Mouse (Mus musculus) E14TG2a.4 (cell line): ENCODE measurements around the gene Sept11.
A peak's percentile ranks its signal among the peaks of the same experiment; 100 is the strongest.

ENCODE experiments used
- H3K27me3 ChIP-seq: 2 replicates; pipeline ENCODE4 v1.6.1; 2014; ENCODE audit warnings: low read length, control low read depth; ENCODE audit not compliant: insufficient read depth
- H3K36me3 ChIP-seq: 2 replicates; pipeline ENCODE4 v1.6.1; 2014; ENCODE audit warnings: low read length, control low read depth; ENCODE audit not compliant: insufficient read depth
- H3K4me1 ChIP-seq: replicated peaks from 2 replicates; pipeline ENCODE4 v1.6.1; 2014; ENCODE audit warnings: low read depth, low read length, control low read depth
- H3K4me3 ChIP-seq: replicated peaks from 2 replicates; pipeline ENCODE4 v1.5.1; 2014; ENCODE audit warnings: mild to moderate bottlenecking, low read length
- H3K9me3 ChIP-seq: 2 replicates; pipeline ENCODE4 v1.6.1; 2014; ENCODE audit warnings: low read length, control low read depth
- CTCF ChIP-seq: conservative IDR thresholded peaks from 2 replicates; pipeline ENCODE4 v1.5.1; 2014; ENCODE audit warnings: low read length
- NANOG ChIP-seq: IDR thresholded peaks from 2 replicates; pipeline ENCODE4 v1.6.1; 2014; ENCODE audit warnings: borderline replicate concordance, low read length, mixed read lengths
- POU5F1 ChIP-seq: IDR thresholded peaks from 2 replicates; pipeline ENCODE4 v1.6.1; 2014; ENCODE audit warnings: low read length, borderline replicate concordance

The Sept11 gene

DNA sequence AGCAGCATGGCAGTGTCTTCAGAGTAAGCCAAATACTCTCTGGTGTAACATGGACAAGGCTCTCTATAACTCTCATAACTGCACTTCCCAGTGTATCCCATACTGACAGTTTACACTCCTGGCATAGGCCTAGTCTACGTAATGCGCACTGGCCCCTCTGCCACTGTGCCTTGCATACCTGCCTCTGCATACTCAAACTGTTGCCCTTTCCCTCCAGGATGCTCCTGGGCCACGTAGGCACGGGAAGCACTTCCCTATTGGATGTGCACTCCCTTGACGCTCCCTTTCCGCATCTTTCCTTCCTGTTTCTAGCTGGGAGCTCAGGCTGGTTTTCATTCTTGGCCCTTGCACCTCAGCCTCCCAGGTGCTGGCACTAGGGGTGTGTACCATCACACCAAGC, 91.3 kb downstream of the Sept11 start:
- H3K9me3 ChIP-seq, result no peaks in the 10 kb centered on the region
- no peak overlapping the region for H3K4me3 ChIP-seq
- peaks cover 97% of the 10 kb centered on the region for H3K36me3 ChIP-seq
- H3K27me3 ChIP-seq, result no peaks in the 10 kb centered on the region
- TF ChIP-seq CTCF, result no peak
- no peak for TF ChIP-seq POU5F1
- H3K4me1 ChIP-seq, result no peaks in the 10 kb centered on the region

DNA sequence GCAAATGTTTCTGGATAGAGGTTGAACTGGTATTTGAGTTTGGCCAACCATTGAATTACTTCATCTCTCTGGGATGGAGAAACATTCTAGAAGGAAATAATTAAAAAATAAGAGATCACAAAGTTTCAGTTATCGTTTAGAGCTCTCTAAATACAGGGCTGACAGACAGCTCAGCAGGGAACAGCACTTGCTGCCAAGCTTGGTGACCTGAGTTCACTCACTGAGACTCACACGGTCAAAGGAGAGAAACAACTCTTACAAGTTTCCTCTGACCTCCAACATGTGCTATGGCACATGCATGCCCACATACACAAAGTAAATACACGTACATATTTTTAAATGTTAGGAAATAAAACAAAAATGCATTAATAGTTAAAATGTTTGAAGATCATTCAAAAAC, 96.4 kb downstream of the Sept11 start:
- Histone ChIP-seq H3K4me1 (no peaks in the 10 kb centered on the region), H3K9me3 (no peaks in the 10 kb centered on the region), H3K36me3 (peaks cover 90% of the 10 kb centered on the region), H3K4me3 (no peak overlapping the region), H3K27me3 (no peaks in the 10 kb centered on the region)
- TF ChIP-seq NANOG (no peak), POU5F1 (no peak), CTCF (no peak)

DNA sequence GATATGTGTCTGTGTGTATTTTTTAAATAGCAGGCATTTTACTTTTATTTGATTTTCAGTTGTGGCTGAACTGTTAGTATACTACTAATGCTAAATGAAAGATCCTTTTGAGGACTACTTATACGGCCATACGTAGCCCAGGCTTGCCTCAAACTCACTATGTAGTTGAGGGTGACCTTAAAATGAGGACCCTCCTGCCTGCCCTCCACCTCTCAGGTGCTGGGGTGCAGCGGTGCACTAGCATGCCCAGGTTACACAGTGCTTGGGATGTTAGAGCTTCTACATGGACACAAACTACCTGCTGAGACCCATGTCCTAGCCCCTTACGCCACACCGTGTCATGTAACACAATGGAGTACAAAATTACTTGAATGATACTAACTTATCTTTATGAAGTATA, 97.2 kb downstream of the Sept11 start:
- H3K4me1 ChIP-seq, result no peaks in the 10 kb centered on the region
- no peak for TF ChIP-seq POU5F1
- no peak for TF ChIP-seq NANOG
- TF ChIP-seq CTCF, result no peak
- H3K36me3 ChIP-seq, result peaks cover 88% of the 10 kb centered on the region
- H3K4me3 ChIP-seq, result no peak overlapping the region
- H3K27me3 ChIP-seq, result no peaks in the 10 kb centered on the region
- no peaks in the 10 kb centered on the region for H3K9me3 ChIP-seq

DNA sequence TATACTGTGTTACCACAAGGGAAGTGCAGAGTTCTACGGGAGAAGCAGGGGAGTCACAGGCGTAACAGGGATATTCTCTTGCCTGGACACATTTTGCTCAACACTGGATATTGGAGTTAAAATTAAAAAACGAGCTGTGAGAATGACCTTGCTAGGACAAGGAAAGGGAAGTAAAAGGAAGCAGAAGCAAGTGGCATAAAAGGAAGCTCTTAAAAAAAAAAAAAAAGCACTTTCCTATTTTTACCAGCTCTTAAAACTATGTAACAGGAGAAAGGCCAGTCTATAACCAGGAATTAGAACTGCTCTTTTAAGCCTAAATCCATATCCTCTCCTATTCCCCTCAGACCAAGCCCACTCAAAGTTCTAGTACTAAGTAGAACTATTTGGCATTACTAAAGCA, 105.0 kb downstream of the Sept11 start:
- Histone ChIP-seq H3K36me3 (peaks cover 84% of the 10 kb centered on the region), H3K4me1 (peaks cover 3% of the 10 kb centered on the region; the same call in 1 of the 2 replicates), H3K4me3 (no peak overlapping the region), H3K27me3 (no peaks in the 10 kb centered on the region), H3K9me3 (no peaks in the 10 kb centered on the region; the same call in 1 of the 2 replicates)
- TF ChIP-seq POU5F1, result no peak

DNA sequence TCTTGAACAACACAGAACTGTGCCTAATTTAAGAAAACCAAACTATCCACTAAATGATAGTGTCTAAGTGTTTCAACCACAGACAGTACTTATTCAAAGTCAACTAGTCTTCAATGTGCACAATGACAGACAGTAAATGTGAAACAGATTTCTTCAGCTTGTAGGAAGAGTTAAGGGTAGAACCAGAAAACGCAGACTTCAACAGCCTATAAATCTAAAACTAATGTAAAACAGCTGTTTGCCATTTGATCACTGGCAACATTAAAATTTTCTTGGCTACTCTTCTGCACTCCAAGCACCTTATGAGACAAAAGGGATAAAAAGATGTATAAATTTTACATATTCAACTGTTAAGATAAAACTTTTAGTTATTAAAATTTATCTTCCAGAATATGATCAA, 107.9 kb downstream of the Sept11 start:
- Histone ChIP-seq H3K27me3 (no peaks in the 10 kb centered on the region), H3K4me3 (no peak overlapping the region), H3K9me3 (no peaks in the 10 kb centered on the region; the same call in 1 of the 2 replicates), H3K4me1 (peaks cover 15% of the 10 kb centered on the region), H3K36me3 (peaks cover 56% of the 10 kb centered on the region)
- TF ChIP-seq POU5F1 (no peak), NANOG (no peak)

DNA sequence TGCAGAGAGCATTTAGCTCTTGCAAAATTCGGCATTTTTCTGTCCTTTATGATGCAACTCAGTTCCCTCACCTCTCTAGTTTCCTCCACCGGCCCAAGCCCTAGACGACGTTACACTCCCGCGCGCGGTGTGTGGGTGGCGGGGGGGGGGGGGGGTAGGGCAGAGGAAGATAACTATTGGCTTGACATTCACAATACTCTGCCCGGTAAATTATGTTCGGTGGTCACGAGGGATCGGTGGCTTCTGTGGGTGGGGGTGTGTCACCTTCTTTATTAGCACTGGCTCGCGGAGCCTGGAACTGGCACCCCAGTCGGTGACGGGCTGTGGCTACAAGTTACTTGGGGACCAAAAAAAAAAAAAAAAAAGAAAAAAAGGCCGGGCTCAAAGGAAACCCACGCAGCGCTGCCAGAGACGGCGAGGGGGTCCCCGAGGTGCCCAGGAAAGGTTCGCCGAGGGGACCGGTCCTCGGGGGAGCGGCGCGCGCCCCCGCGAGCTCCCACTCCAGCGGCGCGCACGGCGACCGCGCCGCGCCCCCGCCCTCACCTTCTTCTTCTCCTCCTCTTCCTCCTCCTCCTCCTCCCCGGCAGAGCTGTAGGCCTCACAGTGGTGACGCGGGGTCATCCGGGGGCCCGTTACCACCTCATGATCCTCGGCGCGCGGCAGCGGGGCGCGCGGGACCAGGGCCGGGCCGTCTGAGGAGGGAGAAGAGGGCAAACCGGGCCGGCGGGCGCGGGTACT, 112.3 kb downstream of the Sept11 start:
- no peaks in the 10 kb centered on the region for H3K27me3 ChIP-seq
- peaks cover 17% of the 10 kb centered on the region for H3K36me3 ChIP-seq
- TF ChIP-seq POU5F1 (no peak), CTCF (no peak), NANOG (no peak)
- no peaks in the 10 kb centered on the region; the same call in 1 of the 2 replicates for H3K9me3 ChIP-seq
- H3K4me1 ChIP-seq, result peaks cover 22% of the 10 kb centered on the region
- peak overlapping the region; percentile 93 for H3K4me3 ChIP-seq

DNA sequence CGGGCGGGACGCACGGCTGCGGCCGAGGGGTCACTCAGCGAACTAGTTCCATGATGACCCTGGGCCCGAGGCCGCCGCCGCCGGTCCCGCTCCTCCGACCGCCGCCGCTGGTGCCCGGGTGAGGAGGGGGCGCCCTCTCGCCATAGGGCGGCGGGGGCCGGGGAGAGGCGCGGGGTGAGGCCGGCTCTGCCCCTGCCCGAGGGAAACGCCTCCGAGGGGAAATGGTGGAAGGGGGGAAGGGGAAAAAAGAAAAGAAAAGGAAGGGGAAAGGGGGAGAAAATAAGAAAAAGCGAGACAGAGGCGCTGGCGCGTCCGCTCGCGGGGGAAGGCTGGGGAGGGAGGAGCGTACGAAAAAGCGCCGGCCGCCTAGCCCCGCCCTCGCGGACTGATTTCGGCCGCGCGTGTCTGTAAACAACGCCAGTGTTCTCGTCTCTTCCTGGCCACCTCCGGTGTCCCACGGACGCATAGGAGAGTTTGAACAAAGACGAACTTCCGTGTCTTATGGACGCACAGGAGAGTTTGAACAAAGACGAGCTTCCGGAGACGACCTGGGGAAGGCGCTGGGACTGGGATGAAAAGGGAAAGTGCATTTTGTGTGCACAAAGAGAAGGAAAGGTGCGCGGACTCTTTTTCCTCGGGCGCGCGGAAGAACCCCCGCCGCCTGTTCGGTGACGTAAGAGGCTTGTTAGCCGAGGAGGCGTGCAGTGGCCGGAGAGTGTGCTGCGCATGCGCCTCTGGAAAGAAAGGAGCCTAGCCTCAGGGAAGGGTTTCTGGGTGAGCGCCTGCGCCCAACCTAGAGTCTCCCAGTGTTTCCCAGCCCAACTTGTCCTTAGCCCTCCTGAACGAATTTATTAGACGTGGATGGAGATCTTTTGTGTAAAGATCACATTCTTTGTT, 113.1 kb downstream of the Sept11 start, which contains the start of the genes Ccni and 2010109A12Rik:
Gene Ccni (minus strand): TSS at position 387 of the 897 bp plus-strand sequence.
Gene 2010109A12Rik (plus strand): TSS at position 410 of the 897 bp plus-strand sequence.
- Histone ChIP-seq H3K27me3 (no peaks in the 10 kb centered on the region), H3K4me3 (peak within 1 kb of the TSS; percentile 93), H3K4me1 (peaks cover 22% of the 10 kb centered on the region), H3K9me3 (no peaks in the 10 kb centered on the region), H3K36me3 (peaks cover 9% of the 10 kb centered on the region)
- TF ChIP-seq POU5F1 (peak; percentile 25; the same call in 1 of the 2 replicates), CTCF (no peak), NANOG (no peak)

DNA sequence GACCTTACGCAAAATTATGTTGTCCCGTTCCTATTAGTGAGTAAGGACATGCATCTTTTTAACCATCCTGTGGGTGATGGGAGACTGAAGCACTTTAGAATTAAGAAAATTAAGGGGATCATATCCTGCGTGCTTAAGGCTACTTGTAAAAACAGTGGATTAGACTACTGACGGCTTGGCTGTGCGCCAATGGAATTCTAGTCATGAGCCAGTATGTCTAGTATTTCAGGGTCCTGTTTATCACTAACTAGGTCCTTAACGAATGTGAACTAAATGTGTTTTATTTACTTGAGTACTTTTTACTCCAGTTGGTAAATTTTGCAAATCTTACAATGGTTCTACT, 113.7 kb downstream of the Sept11 start:
- TF ChIP-seq CTCF, result no peak
- Histone ChIP-seq H3K4me1 (peaks cover 22% of the 10 kb centered on the region), H3K9me3 (no peaks in the 10 kb centered on the region), H3K4me3 (peak overlapping the region; percentile 93), H3K27me3 (no peaks in the 10 kb centered on the region), H3K36me3 (peaks cover 3% of the 10 kb centered on the region)

DNA sequence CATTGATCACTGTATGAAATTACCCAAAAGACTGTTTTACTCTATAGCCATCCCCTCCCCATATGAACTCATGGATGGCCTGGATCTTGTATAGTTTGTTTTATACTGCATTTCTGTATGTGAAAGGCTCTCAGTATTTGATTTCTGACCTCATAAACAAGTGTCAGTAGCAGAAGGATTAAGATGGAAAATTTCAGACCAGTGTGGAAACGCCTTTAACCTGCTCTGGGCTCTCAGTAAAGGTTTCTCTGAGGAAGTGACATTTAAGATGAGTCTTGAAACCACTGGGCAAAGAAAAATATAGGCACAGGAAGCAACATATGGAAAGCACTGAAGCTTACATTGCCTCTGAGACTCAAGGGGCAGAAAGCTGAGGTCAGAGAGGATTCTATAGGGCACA, 114.3 kb downstream of the Sept11 start:
- TF ChIP-seq CTCF, result no peak
- no peak for TF ChIP-seq NANOG
- no peak for TF ChIP-seq POU5F1
- no peaks in the 10 kb centered on the region for H3K36me3 ChIP-seq
- peaks cover 22% of the 10 kb centered on the region for H3K4me1 ChIP-seq
- no peaks in the 10 kb centered on the region for H3K27me3 ChIP-seq
- no peaks in the 10 kb centered on the region for H3K9me3 ChIP-seq
- no peak overlapping the region for H3K4me3 ChIP-seq
